Mouse (Mus musculus) CH12.LX (cell line): ENCODE results near the gene Dhrs1. TPM values are rescaled to one million over a fixed set of nuclear protein-coding genes. Genes with fewer than 3 reads are reported as not detected.

Experiments used
- DNase-seq: peaks from one replicate; pipeline ENCODE4 v3.0.0-alpha.2; 2013; ENCODE audit errors: extremely low read depth
- H3K27ac ChIP-seq: 2 replicates; pipeline ENCODE4 v1.5.1; 2012; ENCODE audit warnings: low read depth, mild to moderate bottlenecking, control low read depth, moderate library complexity; ENCODE audit not compliant: insufficient read depth
- H3K27me3 ChIP-seq: replicated peaks from 2 replicates; pipeline ENCODE3; 2012; ENCODE audit warnings: inconsistent platforms
- H3K36me3 ChIP-seq, 2 experiments: replicated peaks in 1 of 2; 2 replicates each; pipeline versions ENCODE3 to v1.6.1; 2012; ENCODE audit warnings: inconsistent platforms in 1 of 2, low read length in 1 of 2, mild to moderate bottlenecking in 1 of 2, mixed read lengths in 1 of 2, moderate library complexity in 1 of 2; ENCODE audit not compliant: control insufficient read depth in 1 of 2, insufficient read depth in 1 of 2
- H3K4me1 ChIP-seq, 2 experiments: 2 replicates each; pipeline ENCODE4 v1.6.1; 2012; ENCODE audit warnings: inconsistent platforms in 1 of 2, moderate library complexity in 1 of 2; ENCODE audit not compliant: insufficient read depth in 2 of 2, control insufficient read depth in 1 of 2
- H3K4me2 ChIP-seq: 2 replicates; pipeline ENCODE4 v1.6.1; 2012; ENCODE audit warnings: low read depth, mild to moderate bottlenecking, control low read depth; ENCODE audit not compliant: poor library complexity, insufficient read depth, severe bottlenecking
- H3K4me3 ChIP-seq, 3 experiments: fragments of 150-350 bp in 1 of 3; sonication (generic) in 1 of 3; replicated peaks in 1 of 3; 2 replicates each; pipeline versions ENCODE3 to v1.5.1; 2011 to 2012; ENCODE audit warnings: low read depth in 2 of 3, low read length in 2 of 3, mild to moderate bottlenecking in 2 of 3, moderate library complexity in 2 of 3, control low read depth in 1 of 3, improper control_type of control experiment in 1 of 3, inconsistent platforms in 1 of 3, mixed read lengths in 1 of 3; ENCODE audit not compliant: poor library complexity in 1 of 3
- H3K79me2 ChIP-seq: replicated peaks from 2 replicates; pipeline ENCODE4 v1.6.1; 2012; ENCODE audit warnings: mild to moderate bottlenecking, moderate library complexity; ENCODE audit not compliant: control insufficient read depth, poor library complexity, insufficient read depth, severe bottlenecking; ENCODE audit errors: extremely low read depth
- H3K9ac ChIP-seq: 2 replicates; pipeline ENCODE4 v1.6.1; 2012; ENCODE audit warnings: low read depth, mild to moderate bottlenecking, control low read depth, moderate library complexity; ENCODE audit not compliant: insufficient read depth
- H3K9me3 ChIP-seq: replicated peaks from 2 replicates; pipeline ENCODE3; 2012; ENCODE audit warnings: low read length, inconsistent platforms, mixed read lengths
- CHD1 ChIP-seq: IDR thresholded peaks from 2 replicates; pipeline ENCODE4 v1.6.1; 2012; ENCODE audit warnings: low read depth, low read length, improper control_type of control experiment, inconsistent platforms
- CHD2 ChIP-seq: IDR thresholded peaks from 2 replicates; pipeline ENCODE4 v1.6.1; 2011; ENCODE audit warnings: low read length, improper control_type of control experiment
- CTCF ChIP-seq, 2 experiments: IDR thresholded peaks in 1 of 2; conservative IDR thresholded peaks in 1 of 2; 2 replicates each; pipeline ENCODE4 v1.5.1; 2011 to 2012; ENCODE audit warnings: low read depth in 2 of 2, low read length in 2 of 2, improper control_type of control experiment in 1 of 2, inconsistent platforms in 1 of 2, mild to moderate bottlenecking in 1 of 2, moderate library complexity in 1 of 2
- E2F4 ChIP-seq: IDR thresholded peaks from 2 replicates; pipeline ENCODE4 v1.6.1; 2011; ENCODE audit warnings: low read depth, low read length, improper control_type of control experiment; ENCODE audit not compliant: insufficient replicate concordance
- GABPA ChIP-seq: IDR thresholded peaks from 2 replicates; pipeline ENCODE4 v1.6.1; 2012; ENCODE audit warnings: low read depth, low read length, improper control_type of control experiment, inconsistent platforms; ENCODE audit not compliant: insufficient replicate concordance
- IRF4 ChIP-seq: IDR thresholded peaks from 2 replicates; pipeline ENCODE4 v1.6.1; 2014; ENCODE audit warnings: low read depth, mild to moderate bottlenecking, inconsistent platforms, low read length, improper control_type of control experiment
- JUN ChIP-seq: IDR thresholded peaks from 2 replicates; pipeline ENCODE4 v1.6.1; 2011; ENCODE audit warnings: low read depth, mild to moderate bottlenecking, low read length, improper control_type of control experiment, moderate library complexity; ENCODE audit not compliant: insufficient read depth
- KAT2A ChIP-seq: IDR thresholded peaks from 2 replicates; pipeline ENCODE4 v1.6.1; 2012; ENCODE audit warnings: low read length, improper control_type of control experiment, inconsistent platforms; ENCODE audit not compliant: insufficient replicate concordance
- MEF2A ChIP-seq: IDR thresholded peaks from 2 replicates; pipeline ENCODE4 v1.6.1; 2014; ENCODE audit warnings: low read depth, mild to moderate bottlenecking, inconsistent platforms, low read length, improper control_type of control experiment, borderline replicate concordance
- MYC ChIP-seq: IDR thresholded peaks from 2 replicates; pipeline ENCODE4 v1.6.1; 2011; ENCODE audit warnings: low read depth, mild to moderate bottlenecking, improper control_type of control experiment, low read length
- PAX5 ChIP-seq: IDR thresholded peaks from 2 replicates; pipeline ENCODE4 v1.6.1; 2012; ENCODE audit warnings: low read length, inconsistent platforms, mixed read lengths
- POLR2A ChIP-seq: IDR thresholded peaks from 2 replicates; pipeline ENCODE4 v1.6.1; 2011; ENCODE audit warnings: low read depth, mild to moderate bottlenecking, improper control_type of control experiment, low read length
- RCOR1 ChIP-seq: conservative IDR thresholded peaks from 2 replicates; pipeline ENCODE4 v1.6.1; 2012; ENCODE audit warnings: low read depth, mild to moderate bottlenecking, inconsistent platforms, low read length, improper control_type of control experiment
- UBTF ChIP-seq: IDR thresholded peaks from 2 replicates; pipeline ENCODE4 v1.6.1; 2012; ENCODE audit warnings: low read depth, mild to moderate bottlenecking, inconsistent platforms, low read length, improper control_type of control experiment, moderate library complexity
- ZC3H11A ChIP-seq: IDR thresholded peaks from 2 replicates; pipeline ENCODE4 v1.6.1; 2012; ENCODE audit warnings: low read depth, mild to moderate bottlenecking, inconsistent platforms, low read length, improper control_type of control experiment
- ZKSCAN1 ChIP-seq: IDR thresholded peaks from 2 replicates; pipeline ENCODE4 v1.6.1; 2012; ENCODE audit warnings: low read depth, inconsistent platforms, low read length, improper control_type of control experiment, borderline replicate concordance
- ZMIZ1 ChIP-seq: IDR thresholded peaks from 2 replicates; pipeline ENCODE4 v1.6.1; 2012; ENCODE audit warnings: low read depth, mild to moderate bottlenecking, inconsistent platforms, low read length, improper control_type of control experiment
- dilution Hi-C: fragments of 300-500 bp; cut with MboI; formaldehyde crosslinking; loops from 2 replicates; pipeline ENCODE4 v1.14.3; 2020; ENCODE audit warnings: low sequenced_read_pairs; ENCODE audit not compliant: extremely low pct_unique_long_range_greater_than_20kb, extremely low pct_ligation_motif_present
- in situ Hi-C: fragments of 300-500 bp; cut with MboI; formaldehyde crosslinking; loops from 3 replicates; pipeline ENCODE4 v1.14.3; 2019; ENCODE audit warnings: low sequenced_read_pairs, low pct_ligation_motif_present, low pct_unique_long_range_greater_than_20kb, mixed read lengths
- polyA plus RNA-seq: library from polyadenylated mRNA; unstranded; fragments of >175 nt; gene quantifications from 2 replicates; pipeline ENCODE4 v1.2.1, GENCODE M21; 2012; ENCODE audit warnings: low read depth; ENCODE audit not compliant: insufficient read length
- total RNA-seq, 2 experiments: library from RNA; depleted of rRNA; stranded (reverse); fragments of 300-350 nt in 1 of 2; fragments of >200 nt in 1 of 2; gene quantifications; 2 replicates each; pipeline ENCODE4 v1.2.3; 2012 to 2014

Dhrs1 gene
- total and polyA plus RNA-seq, 3 experiments: 26.1 to 34.1 (median 33.2) TPM

- Histone ChIP-seq H3K4me1 (peaks cover 15 to 38% of the 10 kb centered on the region in 2 experiments), H3K4me2 (no peak overlapping the region), H3K4me3 (no peak overlapping the region), H3K9me3 (no peaks in the 10 kb centered on the region), H3K79me2 (no peaks in the 10 kb centered on the region), H3K36me3 (no peaks in the 10 kb centered on the region), H3K27me3 (peaks cover 32% of the 10 kb centered on the region), H3K9ac (no peak overlapping the region), H3K27ac (no peak overlapping the region)
- TF ChIP-seq E2F4: no peak
- no peak for TF ChIP-seq ZMIZ1
- no peak for TF ChIP-seq CTCF (conservative IDR thresholded peaks at IDR 0.05 in 1 of 2, IDR thresholded peaks at IDR 0.05 in 1 of 2; ENCODE audit: low read depth in 2 of 2, low read length in 2 of 2)
- TF ChIP-seq IRF4: no peak
- TF ChIP-seq JUN: no peak
- dilution Hi-C loops (no loop called here), in situ Hi-C loops (no loop called here)
- no peak for DNase-seq
Observed at GRCm38 (mm10) chr14:55727889-55728685, 17.4 kb downstream of the Dhrs1 start.

- Histone ChIP-seq H3K4me1 (peaks cover 15 to 48% of the 10 kb centered on the region in 2 experiments), H3K4me3 (no peak overlapping the region), H3K27me3 (peaks cover 32% of the 10 kb centered on the region), H3K4me2 (no peak overlapping the region), H3K36me3 (no peaks in the 10 kb centered on the region), H3K79me2 (no peaks in the 10 kb centered on the region), H3K9me3 (no peaks in the 10 kb centered on the region), H3K9ac (no peak overlapping the region), H3K27ac (no peak overlapping the region)
- no peak for TF ChIP-seq CTCF (conservative IDR thresholded peaks at IDR 0.05 in 1 of 2, IDR thresholded peaks at IDR 0.05 in 1 of 2; ENCODE audit: low read depth in 2 of 2, low read length in 2 of 2)
- no peak for TF ChIP-seq GABPA
- TF ChIP-seq CHD1: no peak
- TF ChIP-seq CHD2: no peak
- no peak for TF ChIP-seq KAT2A
- TF ChIP-seq UBTF: no peak
- TF ChIP-seq RCOR1: no peak
- no peak for TF ChIP-seq MEF2A
- TF ChIP-seq MYC: no peak
- no peak for TF ChIP-seq ZKSCAN1
- no peak for TF ChIP-seq POLR2A
- TF ChIP-seq PAX5: no peak
- no peak for TF ChIP-seq ZC3H11A
- dilution Hi-C loops: no loop called here
- no peak for DNase-seq
- in situ Hi-C loops: no loop called here
Observed at GRCm38 (mm10) chr14:55726261-55726660, 19.2 kb downstream of the Dhrs1 start.
